Mouse (Mus musculus): ENCODE measurements at regions not wholly inside any gene's neighbourhood (a gene's known extent, or its start where the extent isn't known, plus 50 kb on each side); places are given as distances from the start of the nearest gene placed in this dataset.

GRCm38 (mm10) chr10:68974771-68975170, 176.5 kb upstream of the Rhobtb1 start:
- H3K27me3 ChIP-seq (ENCODE audit: control insufficient read depth, insufficient read depth, low read depth, low read length) = no peaks in the 10 kb centered on the region
- H3K27ac ChIP-seq (ENCODE audit: low read length) = no peak overlapping the region
- H3K4me1 ChIP-seq (replicated peaks; ENCODE audit: control insufficient read depth, insufficient read depth, low read length) = no peaks in the 10 kb centered on the region
- no peak overlapping the region for H3K4me3 ChIP-seq (ENCODE audit: low read length)
- H3K4me2 ChIP-seq (ENCODE audit: low read depth, low read length) = no peak overlapping the region
- no peak overlapping the region for H3K9ac ChIP-seq (ENCODE audit: low read length)
- ATAC-seq (ENCODE audit: low read depth) = no peak
- no peaks in the 10 kb centered on the region for H3K9me3 ChIP-seq (ENCODE audit: control insufficient read depth, low read length)
- no peaks in the 10 kb centered on the region for H3K36me3 ChIP-seq (ENCODE audit: control insufficient read depth, insufficient read depth, low read length)
- WGBS = 77% methylated on average over 7 of the region's 7 CpGs

- H3K9ac ChIP-seq (ENCODE audit: low read length) = no peak overlapping the region
- WGBS = 49% methylated on average over 10 of the region's 10 CpGs
- no peak overlapping the region for H3K27ac ChIP-seq (ENCODE audit: low read length)
- no peak overlapping the region for H3K4me3 ChIP-seq (ENCODE audit: low read length)
- no peaks in the 10 kb centered on the region for H3K4me1 ChIP-seq (replicated peaks; ENCODE audit: control insufficient read depth, insufficient read depth, low read length)
- no peaks in the 10 kb centered on the region for H3K9me3 ChIP-seq (ENCODE audit: control insufficient read depth, low read length)
- H3K4me2 ChIP-seq (ENCODE audit: low read depth, low read length) = no peak overlapping the region
- no peak for ATAC-seq (ENCODE audit: low read depth)
- H3K36me3 ChIP-seq (ENCODE audit: control insufficient read depth, insufficient read depth, low read length) = no peaks in the 10 kb centered on the region
- no peaks in the 10 kb centered on the region for H3K27me3 ChIP-seq (ENCODE audit: control insufficient read depth, insufficient read depth, low read depth, low read length)
Measured at GRCm38 (mm10) chr10:68976443-68977025, 174.7 kb upstream of the Rhobtb1 start.

- Histone ChIP-seq H3K27me3 (ENCODE audit: control insufficient read depth, insufficient read depth, low read depth, low read length) (no peaks in the 10 kb centered on the region), H3K4me2 (ENCODE audit: low read depth, low read length) (no peak overlapping the region), H3K4me3 (ENCODE audit: low read length) (no peak overlapping the region), H3K27ac (ENCODE audit: low read length) (no peak overlapping the region), H3K4me1 (replicated peaks; ENCODE audit: control insufficient read depth, insufficient read depth, low read length) (no peaks in the 10 kb centered on the region), H3K9me3 (ENCODE audit: control insufficient read depth, low read length) (no peaks in the 10 kb centered on the region), H3K9ac (ENCODE audit: low read length) (no peak overlapping the region), H3K36me3 (ENCODE audit: control insufficient read depth, insufficient read depth, low read length) (no peaks in the 10 kb centered on the region)
- 56% methylated on average over 4 of the region's 4 CpGs for WGBS
- no peak for ATAC-seq (ENCODE audit: low read depth)
Measured at GRCm38 (mm10) chr10:68978115-68978514, 173.1 kb upstream of the Rhobtb1 start.

GRCm38 (mm10) chr10:68979949-68980348, 171.3 kb upstream of the Rhobtb1 start:
- no peaks in the 10 kb centered on the region for H3K9me3 ChIP-seq (ENCODE audit: control insufficient read depth, low read length)
- no peak overlapping the region for H3K4me3 ChIP-seq (ENCODE audit: low read length)
- ATAC-seq (ENCODE audit: low read depth) = no peak
- no peak overlapping the region for H3K9ac ChIP-seq (ENCODE audit: low read length)
- H3K4me1 ChIP-seq (replicated peaks; ENCODE audit: control insufficient read depth, insufficient read depth, low read length) = no peaks in the 10 kb centered on the region
- no peak overlapping the region for H3K27ac ChIP-seq (ENCODE audit: low read length)
- no peaks in the 10 kb centered on the region for H3K36me3 ChIP-seq (ENCODE audit: control insufficient read depth, insufficient read depth, low read length)
- H3K4me2 ChIP-seq (ENCODE audit: low read depth, low read length) = no peak overlapping the region
- 57% methylated on average over 7 of the region's 7 CpGs for WGBS
- no peaks in the 10 kb centered on the region for H3K27me3 ChIP-seq (ENCODE audit: control insufficient read depth, insufficient read depth, low read depth, low read length)

- no peak for ATAC-seq (ENCODE audit: low read depth)
- H3K4me2 ChIP-seq (ENCODE audit: low read depth, low read length) = no peak overlapping the region
- 83% methylated on average over 8 of the region's 8 CpGs for WGBS
- H3K27me3 ChIP-seq (ENCODE audit: control insufficient read depth, insufficient read depth, low read depth, low read length) = no peaks in the 10 kb centered on the region
- H3K9me3 ChIP-seq (ENCODE audit: control insufficient read depth, low read length) = no peaks in the 10 kb centered on the region
- H3K27ac ChIP-seq (ENCODE audit: low read length) = no peak overlapping the region
- H3K36me3 ChIP-seq (ENCODE audit: control insufficient read depth, insufficient read depth, low read length) = no peaks in the 10 kb centered on the region
- no peak overlapping the region for H3K4me3 ChIP-seq (ENCODE audit: low read length)
- no peak overlapping the region for H3K9ac ChIP-seq (ENCODE audit: low read length)
- H3K4me1 ChIP-seq (replicated peaks; ENCODE audit: control insufficient read depth, insufficient read depth, low read length) = no peaks in the 10 kb centered on the region
Measured at GRCm38 (mm10) chr10:68982288-68982687, 168.9 kb upstream of the Rhobtb1 start.

- no peaks in the 10 kb centered on the region for H3K27me3 ChIP-seq (ENCODE audit: control insufficient read depth, insufficient read depth, low read depth, low read length)
- no peaks in the 10 kb centered on the region for H3K9me3 ChIP-seq (ENCODE audit: control insufficient read depth, low read length)
- H3K4me2 ChIP-seq (ENCODE audit: low read depth, low read length) = no peak overlapping the region
- no peaks in the 10 kb centered on the region for H3K36me3 ChIP-seq (ENCODE audit: control insufficient read depth, insufficient read depth, low read length)
- no peaks in the 10 kb centered on the region for H3K4me1 ChIP-seq (replicated peaks; ENCODE audit: control insufficient read depth, insufficient read depth, low read length)
- no peak overlapping the region for H3K9ac ChIP-seq (ENCODE audit: low read length)
- H3K27ac ChIP-seq (ENCODE audit: low read length) = no peak overlapping the region
- ATAC-seq (ENCODE audit: low read depth) = no peak
- whole genome bisulfite sequencing = 87% methylated on average over 6 of the region's 6 CpGs
- no peak overlapping the region for H3K4me3 ChIP-seq (ENCODE audit: low read length)
Measured at GRCm38 (mm10) chr10:68990584-68990983, 160.7 kb upstream of the Rhobtb1 start.

- Histone ChIP-seq H3K9me3 (ENCODE audit: control insufficient read depth, low read length) (peaks cover 5% of the 10 kb centered on the region; the same call in 1 of the 2 replicates), H3K27ac (ENCODE audit: low read length) (no peak overlapping the region), H3K4me1 (replicated peaks; ENCODE audit: control insufficient read depth, insufficient read depth, low read length) (no peaks in the 10 kb centered on the region), H3K4me3 (ENCODE audit: low read length) (no peak overlapping the region), H3K36me3 (ENCODE audit: control insufficient read depth, insufficient read depth, low read length) (no peaks in the 10 kb centered on the region), H3K9ac (ENCODE audit: low read length) (no peak overlapping the region), H3K27me3 (ENCODE audit: control insufficient read depth, insufficient read depth, low read depth, low read length) (no peaks in the 10 kb centered on the region), H3K4me2 (ENCODE audit: low read depth, low read length) (no peak overlapping the region)
- 84% methylated on average over 6 of the region's 6 CpGs for WGBS
- ATAC-seq (ENCODE audit: low read depth) = no peak
Measured at GRCm38 (mm10) chr10:68999610-69000009, 151.6 kb upstream of the Rhobtb1 start.

- no peaks in the 10 kb centered on the region for H3K36me3 ChIP-seq (ENCODE audit: control insufficient read depth, insufficient read depth, low read length)
Measured at GRCm38 (mm10) chr10:69001654-69002435, 149.4 kb upstream of the Rhobtb1 start.

GRCm38 (mm10) chr10:69005199-69005872, 145.9 kb upstream of the Rhobtb1 start:
- no peak overlapping the region for H3K4me3 ChIP-seq (ENCODE audit: low read length)
- H3K9me3 ChIP-seq (ENCODE audit: control insufficient read depth, low read length) = peaks cover 4% of the 10 kb centered on the region; the same call in 1 of the 2 replicates
- no peaks in the 10 kb centered on the region for H3K27me3 ChIP-seq (ENCODE audit: control insufficient read depth, insufficient read depth, low read depth, low read length)
- no peaks in the 10 kb centered on the region for H3K4me1 ChIP-seq (replicated peaks; ENCODE audit: control insufficient read depth, insufficient read depth, low read length)
- H3K36me3 ChIP-seq (ENCODE audit: control insufficient read depth, insufficient read depth, low read length) = no peaks in the 10 kb centered on the region
- no peak overlapping the region for H3K27ac ChIP-seq (ENCODE audit: low read length)
- no peak overlapping the region for H3K4me2 ChIP-seq (ENCODE audit: low read depth, low read length)
- 47% methylated on average over 9 of the region's 9 CpGs for WGBS
- no peak for ATAC-seq (ENCODE audit: low read depth)
- H3K9ac ChIP-seq (ENCODE audit: low read length) = no peak overlapping the region

More at GRCm38 (mm10) chr10:69001654-69002435, 149.4 kb upstream of the Rhobtb1 start:
- no peak overlapping the region for H3K4me3 ChIP-seq (ENCODE audit: low read length)
- no peaks in the 10 kb centered on the region for H3K4me1 ChIP-seq (replicated peaks; ENCODE audit: control insufficient read depth, insufficient read depth, low read length)
- ATAC-seq (ENCODE audit: low read depth) = no peak
- H3K9ac ChIP-seq (ENCODE audit: low read length) = no peak overlapping the region
- H3K9me3 ChIP-seq (ENCODE audit: control insufficient read depth, low read length) = peaks cover 5% of the 10 kb centered on the region; the same call in 1 of the 2 replicates
- WGBS = 75% methylated on average over 12 of the region's 12 CpGs
- no peaks in the 10 kb centered on the region for H3K27me3 ChIP-seq (ENCODE audit: control insufficient read depth, insufficient read depth, low read depth, low read length)
- H3K4me2 ChIP-seq (ENCODE audit: low read depth, low read length) = no peak overlapping the region
- H3K27ac ChIP-seq (ENCODE audit: low read length) = no peak overlapping the region
